Mouse (Mus musculus) limb, embryonic 11.5 days (tissue): ENCODE data around the gene Sorcs2. TPM values are rescaled to one million over a fixed set of nuclear protein-coding genes. Genes with fewer than 3 reads are reported as not detected.

ENCODE experiments used
- ATAC-seq: fragments of 200-750 bp; cut with Nextera tagmentation; 2 replicates; pipeline ENCODE4 v1.8.0; 2017; ENCODE audit warnings: low read depth; ENCODE audit not compliant: insufficient number of reproducible peaks, low FRiP score, low TSS enrichment
- DNase-seq: peaks from one replicate; pipeline ENCODE4 v3.0.0-alpha.2; 2015; ENCODE audit warnings: low spot score
- H3K27ac ChIP-seq: fragments of 300-500 bp; sonication (generic); replicated peaks from 2 replicates; pipeline ENCODE4 v1.5.1; 2014; ENCODE audit warnings: low read depth, mild to moderate bottlenecking, low read length
- H3K27me3 ChIP-seq: fragments of 300-500 bp; sonication (generic); 2 replicates; pipeline ENCODE4 v1.6.1; 2014; ENCODE audit warnings: mild to moderate bottlenecking, low read length, mixed read lengths; ENCODE audit not compliant: control insufficient read depth, insufficient read depth
- H3K36me3 ChIP-seq: fragments of 300-500 bp; sonication (generic); 2 replicates; pipeline ENCODE4 v1.6.1; 2014; ENCODE audit warnings: mild to moderate bottlenecking, low read length, moderate library complexity, mixed read lengths; ENCODE audit not compliant: control insufficient read depth, insufficient read depth
- H3K4me1 ChIP-seq: fragments of 300-500 bp; sonication (generic); 2 replicates; pipeline ENCODE4 v1.6.1; 2014; ENCODE audit warnings: low read length, mixed read lengths; ENCODE audit not compliant: control insufficient read depth, insufficient read depth
- H3K4me2 ChIP-seq: fragments of 300-500 bp; sonication (generic); 2 replicates; pipeline ENCODE4 v1.6.1; 2014; ENCODE audit warnings: low read depth, mild to moderate bottlenecking, moderate library complexity; ENCODE audit not compliant: severe bottlenecking
- H3K4me3 ChIP-seq: fragments of 300-500 bp; sonication (generic); 2 replicates; pipeline ENCODE4 v1.5.1; 2014; ENCODE audit warnings: low read depth, low read length
- H3K9ac ChIP-seq: fragments of 300-500 bp; sonication (generic); 2 replicates; pipeline ENCODE4 v1.6.1; 2014; ENCODE audit warnings: mild to moderate bottlenecking, low read length
- H3K9me3 ChIP-seq: fragments of 300-500 bp; sonication (generic); 2 replicates; pipeline ENCODE4 v1.6.1; 2016; ENCODE audit warnings: low read length; ENCODE audit not compliant: control insufficient read depth
- WGBS: fragments of 180-500 bp; shearing (Covaris S2); extraction: QIAGEN DNeasy Blood & Tissue Kit; methylation state at CpG from one replicate; pipeline ENCODE4 v1.1.7; 2014; 5-methylcytosine and 5-hydroxymethylcytosine counted together
- polyA plus RNA-seq: library from polyadenylated mRNA; unstranded; fragments of >200 nt; fragmentation: Nextera tagmentation; extraction: Ambion mirVana; gene quantifications from 2 replicates; pipeline ENCODE4 v1.2.1, GENCODE M21; 2014

Gene Sorcs2
- polyA plus RNA-seq, 1 experiment from 2014 or later: 6.4 TPM

DNA sequence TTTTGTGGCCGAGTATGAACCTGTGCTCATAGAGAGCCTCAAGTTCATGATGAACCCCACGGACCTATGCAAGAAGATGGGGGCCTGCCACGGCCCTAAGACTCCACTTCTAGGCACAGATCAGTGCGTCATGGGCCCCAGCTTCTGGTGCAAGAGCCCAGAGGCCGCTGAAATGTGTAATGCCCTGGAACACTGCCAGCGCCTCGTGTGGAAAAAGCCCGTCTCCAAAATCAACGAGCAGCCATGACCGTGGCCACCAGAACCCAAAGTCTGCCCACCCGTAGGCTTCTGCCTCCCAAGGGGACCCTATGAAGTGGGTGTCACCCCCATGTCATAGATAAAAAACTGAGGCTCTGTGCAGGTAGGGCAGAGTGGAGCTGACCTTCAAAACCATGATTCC, 192.5 kb downstream of the Sorcs2 start:
- ATAC-seq (no peak), DNase-seq (no peak)
- H3K4me3 ChIP-seq: no peak overlapping the region
- H3K27me3 ChIP-seq: no peaks in the 10 kb centered on the region
- 88% methylated on average over 11 of the region's 11 CpGs for whole genome bisulfite sequencing
- H3K4me1 ChIP-seq: no peaks in the 10 kb centered on the region
- H3K36me3 ChIP-seq: no peaks in the 10 kb centered on the region
- H3K4me2 ChIP-seq: no peak overlapping the region
- no peak overlapping the region for H3K9ac ChIP-seq
- H3K9me3 ChIP-seq: no peaks in the 10 kb centered on the region
- H3K27ac ChIP-seq: no peak overlapping the region

DNA sequence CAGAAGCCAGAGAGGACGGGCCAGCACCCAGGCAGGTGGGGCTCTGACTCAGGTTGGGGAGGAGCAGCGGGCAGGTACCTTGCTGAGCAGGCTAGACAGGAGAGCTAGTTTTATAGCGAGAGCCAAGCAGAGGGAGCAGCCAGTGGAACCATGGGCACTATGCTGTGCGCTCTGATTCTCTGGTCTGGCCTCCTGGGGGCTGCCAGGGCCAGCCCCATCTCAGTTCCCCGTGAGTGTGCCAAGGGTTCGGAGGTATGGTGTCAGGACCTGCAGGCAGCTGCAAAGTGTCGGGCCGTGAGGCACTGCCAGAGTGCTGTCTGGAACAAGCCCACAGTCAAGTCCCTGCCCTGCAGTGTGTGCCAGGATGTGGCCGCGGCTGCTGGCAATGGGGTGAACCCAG, 194.0 kb downstream of the Sorcs2 start, which contains the start of gene Psapl1:
TSS of gene Psapl1 (plus strand) at position 106 of the 400 bp plus-strand sequence.
- Histone ChIP-seq H3K9me3 (no peaks in the 10 kb centered on the region), H3K4me1 (no peaks in the 10 kb centered on the region), H3K4me3 (no peak within 1 kb of the TSS), H3K4me2 (no peak within 1 kb of the TSS), H3K9ac (no peak within 1 kb of the TSS), H3K27ac (no peak within 1 kb of the TSS), H3K27me3 (no peaks in the 10 kb centered on the region), H3K36me3 (no peaks in the 10 kb centered on the region)
- WGBS: 85% methylated on average over 10 of the region's 10 CpGs
- ATAC-seq (no peak), DNase-seq (no peak)

DNA sequence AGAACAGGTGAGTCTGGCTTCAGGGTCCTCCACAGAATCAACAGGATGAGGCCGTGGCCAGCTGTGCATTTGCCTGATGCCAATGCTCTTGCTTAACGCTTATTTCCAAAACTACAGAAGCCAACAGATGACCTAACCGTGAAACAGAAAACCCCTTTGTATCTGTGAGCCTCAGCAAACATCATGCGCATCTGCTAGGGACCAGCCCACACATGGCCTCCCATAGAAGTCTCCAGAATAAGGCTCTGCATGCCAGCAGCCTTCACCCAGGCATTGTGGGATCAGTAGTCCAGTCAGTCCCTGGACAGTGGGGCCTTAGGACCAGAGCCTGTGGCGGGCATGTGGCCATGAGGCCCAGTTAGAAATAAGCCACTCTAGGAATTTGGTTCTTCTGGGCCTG, 194.5 kb downstream of the Sorcs2 start:
- 87% methylated on average over 5 of the region's 5 CpGs for WGBS
- H3K27ac ChIP-seq: no peak overlapping the region
- H3K4me3 ChIP-seq: no peak overlapping the region
- no peaks in the 10 kb centered on the region for H3K36me3 ChIP-seq
- no peak overlapping the region for H3K9ac ChIP-seq
- no peak overlapping the region for H3K4me2 ChIP-seq
- H3K9me3 ChIP-seq: no peaks in the 10 kb centered on the region
- H3K4me1 ChIP-seq: no peaks in the 10 kb centered on the region
- DNase-seq: no peak
- no peaks in the 10 kb centered on the region for H3K27me3 ChIP-seq
- no peak for ATAC-seq

DNA sequence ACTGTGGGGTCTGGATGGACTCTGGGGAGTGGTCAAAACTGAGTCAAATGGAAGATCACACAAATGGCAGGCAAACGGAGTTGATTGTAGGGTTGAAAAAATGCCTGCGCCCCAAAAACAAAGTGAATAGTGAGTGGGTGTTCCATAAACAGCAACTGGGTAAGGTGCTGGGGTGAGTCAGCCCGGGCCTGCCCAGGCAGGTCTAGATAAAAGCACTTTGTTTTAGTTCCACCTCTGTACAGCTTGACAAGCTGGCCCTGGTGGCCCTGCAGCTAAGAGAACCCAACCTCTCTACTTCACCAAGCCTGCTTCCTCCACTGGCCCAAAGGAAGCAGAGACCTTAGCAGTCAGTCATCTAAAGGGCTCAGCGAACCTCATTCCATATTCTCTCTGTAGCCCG, 195.2 kb downstream of the Sorcs2 start:
- Histone ChIP-seq H3K9ac (no peak overlapping the region), H3K9me3 (no peaks in the 10 kb centered on the region), H3K4me3 (no peak overlapping the region), H3K27me3 (no peaks in the 10 kb centered on the region), H3K4me2 (no peak overlapping the region), H3K27ac (no peak overlapping the region), H3K4me1 (no peaks in the 10 kb centered on the region), H3K36me3 (no peaks in the 10 kb centered on the region)
- 87% methylated on average over 5 of the region's 5 CpGs for WGBS
- DNase-seq (no peak), ATAC-seq (no peak)

DNA sequence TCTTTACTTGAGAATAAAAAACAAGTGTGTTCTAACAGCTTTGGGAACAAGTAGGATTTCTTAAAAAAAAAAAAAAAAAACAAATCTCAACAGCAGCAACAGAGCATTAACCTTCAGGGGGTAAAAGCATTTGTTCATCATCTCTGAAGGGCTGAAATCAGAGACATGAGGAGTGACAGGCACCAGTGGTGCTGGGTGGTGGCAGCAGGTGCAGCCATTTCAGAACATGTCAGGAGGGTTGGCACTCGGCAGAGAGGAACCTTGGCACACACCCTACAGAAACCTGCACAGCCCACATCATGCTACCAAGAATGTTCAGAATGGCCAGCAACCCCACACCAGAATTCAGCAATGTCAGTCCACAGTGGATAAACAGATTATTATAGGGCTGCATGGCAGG, 198.4 kb downstream of the Sorcs2 start:
- DNase-seq: no peak
- WGBS: 76% methylated on average over 1 of the region's 1 CpGs
- Histone ChIP-seq H3K4me1 (0 out of 2 replicates have a peak, but pooled peaks cover 3% of the 10 kb centered on the region), H3K9me3 (no peaks in the 10 kb centered on the region), H3K4me3 (no peak overlapping the region), H3K27ac (no peak overlapping the region), H3K27me3 (no peaks in the 10 kb centered on the region), H3K4me2 (no peak overlapping the region), H3K36me3 (no peaks in the 10 kb centered on the region), H3K9ac (no peak overlapping the region)
- ATAC-seq: no peak

DNA sequence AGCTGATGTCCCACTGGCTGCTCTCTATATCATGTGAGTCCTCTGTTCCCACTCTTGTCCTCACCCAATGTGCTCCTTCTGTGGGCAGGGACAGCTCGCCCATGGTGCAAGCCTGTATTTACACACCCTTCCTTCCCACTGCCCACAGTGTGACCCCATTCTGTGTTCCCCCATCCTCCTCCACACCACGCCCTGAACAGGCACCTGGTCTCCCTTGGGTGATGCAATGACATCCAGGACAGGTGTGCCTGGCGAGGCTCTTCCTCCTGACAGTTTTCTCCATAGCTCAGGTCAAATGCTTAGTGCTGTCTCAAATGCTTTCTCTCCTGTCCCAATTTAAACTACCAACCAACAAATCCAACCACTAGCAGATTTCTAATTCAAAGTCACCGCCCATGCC, 202.5 kb downstream of the Sorcs2 start:
- no peaks in the 10 kb centered on the region for H3K9me3 ChIP-seq
- no peak overlapping the region for H3K9ac ChIP-seq
- H3K27ac ChIP-seq: no peak overlapping the region
- no peak overlapping the region for H3K4me2 ChIP-seq
- 83% methylated on average over 4 of the region's 4 CpGs for WGBS
- ATAC-seq: no peak
- 0 out of 2 replicates have a peak, but pooled peaks cover 3% of the 10 kb centered on the region for H3K4me1 ChIP-seq
- DNase-seq: no peak
- H3K4me3 ChIP-seq: no peak overlapping the region
- H3K36me3 ChIP-seq: no peaks in the 10 kb centered on the region
- no peaks in the 10 kb centered on the region for H3K27me3 ChIP-seq

DNA sequence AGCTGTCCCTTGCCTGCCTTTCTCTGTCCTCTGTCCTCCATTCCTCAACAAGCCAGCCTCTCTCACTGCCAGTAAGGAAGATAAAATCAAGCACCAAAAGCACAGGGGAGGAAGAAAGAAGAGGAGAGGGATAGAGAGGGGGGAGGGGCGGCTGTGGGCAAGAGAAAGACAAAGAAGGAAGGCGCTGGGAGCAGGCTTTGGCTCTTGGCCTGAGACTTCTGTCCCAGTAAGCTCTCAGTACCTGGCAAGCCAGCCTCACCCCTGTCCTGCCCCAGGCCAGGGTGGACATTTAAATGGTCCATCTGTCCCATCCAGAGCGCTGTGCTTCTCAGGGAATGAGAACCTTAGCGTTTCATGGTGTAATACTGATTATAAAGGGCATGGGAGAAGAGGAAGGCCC, 203.3 kb downstream of the Sorcs2 start:
- WGBS: 72% methylated on average over 4 of the region's 4 CpGs

DNA sequence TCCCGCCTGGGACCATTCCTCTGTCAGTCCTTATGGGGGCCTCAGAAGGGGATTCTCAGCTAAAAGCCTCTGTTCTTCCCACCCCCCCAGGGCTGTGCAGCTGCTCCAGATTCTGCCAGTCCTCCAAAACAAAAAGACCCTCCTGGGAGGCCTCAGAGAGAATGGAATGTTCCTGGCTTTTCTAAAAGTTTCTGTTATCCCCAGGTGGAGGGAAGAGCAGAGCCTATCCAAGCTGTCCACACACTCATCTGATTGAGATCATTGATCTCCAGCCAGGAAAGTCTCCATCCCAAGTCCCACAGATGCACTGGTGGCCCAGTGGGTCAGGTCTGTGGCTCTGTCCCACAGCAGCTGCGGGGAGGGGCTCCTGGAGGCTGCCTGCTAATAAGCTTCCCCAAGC, 205.3 kb downstream of the Sorcs2 start:
- no peaks in the 10 kb centered on the region for H3K27me3 ChIP-seq
- no peak overlapping the region for H3K27ac ChIP-seq
- H3K9ac ChIP-seq: no peak overlapping the region
- ATAC-seq (no peak), DNase-seq (no peak)
- WGBS: 85% methylated on average over 2 of the region's 2 CpGs
- H3K9me3 ChIP-seq: no peaks in the 10 kb centered on the region
- H3K4me1 ChIP-seq: 0 out of 2 replicates have a peak, but pooled peaks cover 3% of the 10 kb centered on the region
- H3K4me2 ChIP-seq: no peak overlapping the region
- no peaks in the 10 kb centered on the region for H3K36me3 ChIP-seq
- no peak overlapping the region for H3K4me3 ChIP-seq

More for the DNA sequence above, 203.3 kb downstream of the Sorcs2 start:
- Histone ChIP-seq H3K9me3 (no peaks in the 10 kb centered on the region), H3K27me3 (no peaks in the 10 kb centered on the region), H3K36me3 (no peaks in the 10 kb centered on the region), H3K4me3 (no peak overlapping the region), H3K4me1 (0 out of 2 replicates have a peak, but pooled peaks cover 3% of the 10 kb centered on the region), H3K27ac (no peak overlapping the region), H3K9ac (no peak overlapping the region), H3K4me2 (no peak overlapping the region)
- DNase-seq: no peak
- no peak for ATAC-seq

DNA sequence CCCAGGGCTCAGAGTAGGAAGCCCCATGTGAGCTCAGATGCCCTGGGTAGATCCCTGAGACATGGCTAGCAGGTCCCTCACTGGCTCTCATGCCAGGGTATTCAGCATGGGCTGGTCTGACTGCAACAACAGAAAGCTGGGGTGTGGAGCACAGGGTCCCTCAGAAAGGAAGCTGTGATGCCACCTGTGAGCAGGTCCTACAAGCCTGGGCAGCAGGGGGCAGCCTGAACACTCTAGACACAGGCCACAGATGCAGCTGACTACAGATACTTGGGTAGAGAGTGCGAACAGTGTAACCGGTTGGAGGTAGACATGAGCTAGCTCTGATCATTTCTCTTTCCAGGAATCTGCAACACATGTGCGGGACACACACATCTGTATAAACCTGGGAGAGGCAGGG, 206.1 kb downstream of the Sorcs2 start:
- DNase-seq (no peak), ATAC-seq (no peak)
- Histone ChIP-seq H3K36me3 (no peaks in the 10 kb centered on the region), H3K27ac (no peak overlapping the region), H3K4me1 (0 out of 2 replicates have a peak, but pooled peaks cover 3% of the 10 kb centered on the region), H3K27me3 (no peaks in the 10 kb centered on the region), H3K4me3 (no peak overlapping the region), H3K9ac (no peak overlapping the region), H3K4me2 (no peak overlapping the region), H3K9me3 (no peaks in the 10 kb centered on the region)
- WGBS: 90% methylated on average over 3 of the region's 3 CpGs
